Mouse (Mus musculus) ovary, adult 18-20 months (tissue): Measurements from ENCODE around the gene Trim72.
"Not testable (repeated sequence)": the region's sequence is repeated elsewhere in the genome, so short reads cannot be mapped to it uniquely, and the experiment has no call there.

Experiments
- DNase-seq: peaks from one replicate; pipeline ENCODE4 v3.0.0; 2022; ENCODE audit warnings: low spot score, mixed read lengths

Trim72 gene

GRCm38 (mm10) chr7:128009715-128010340 is 6.1 kb downstream of the Trim72 start:
- no peak for DNase-seq

- DNase-seq: no peak
Measured at GRCm38 (mm10) chr7:128012136-128012780, 8.5 kb downstream of the Trim72 start.

- DNase-seq: no peak
Measured at GRCm38 (mm10) chr7:128013116-128013515, 9.4 kb downstream of the Trim72 start.

GRCm38 (mm10) chr7:128016134-128016533 is 12.4 kb downstream of the Trim72 start:
- not testable (repeated sequence) for DNase-seq

- no peak for DNase-seq
Measured at GRCm38 (mm10) chr7:128016650-128017049, 12.9 kb downstream of the Trim72 start.

- DNase-seq: no peak
Measured at GRCm38 (mm10) chr7:128018275-128018674, 14.5 kb downstream of the Trim72 start.

GRCm38 (mm10) chr7:128019187-128019586 is 15.4 kb downstream of the Trim72 start:
- no peak for DNase-seq

GRCm38 (mm10) chr7:128022974-128023373 is 19.2 kb downstream of the Trim72 start:
- DNase-seq: no peak

- DNase-seq: no peak
Measured at GRCm38 (mm10) chr7:128023565-128023964, 19.8 kb downstream of the Trim72 start.

GRCm38 (mm10) chr7:128024364-128024763 is 20.6 kb downstream of the Trim72 start:
- no peak for DNase-seq

GRCm38 (mm10) chr7:128024932-128025331 is 21.2 kb downstream of the Trim72 start:
- no peak for DNase-seq

- DNase-seq: no peak
Measured at GRCm38 (mm10) chr7:128025381-128025780, 21.6 kb downstream of the Trim72 start.

GRCm38 (mm10) chr7:128031403-128031976 is 27.7 kb downstream of the Trim72 start:
- DNase-seq: no peak

GRCm38 (mm10) chr7:128032290-128032988 is 28.7 kb downstream of the Trim72 start:
- peak; percentile 16 for DNase-seq

GRCm38 (mm10) chr7:128032989-128033293 is 29.2 kb downstream of the Trim72 start:
- no peak for DNase-seq

GRCm38 (mm10) chr7:128033616-128034015 is 29.9 kb downstream of the Trim72 start:
- DNase-seq: no peak

- not testable (repeated sequence) for DNase-seq
Measured at GRCm38 (mm10) chr7:128042161-128042820, 38.5 kb downstream of the Trim72 start.

- DNase-seq: no peak
Measured at GRCm38 (mm10) chr7:128044142-128044785, 40.5 kb downstream of the Trim72 start.

- no peak for DNase-seq
Measured at GRCm38 (mm10) chr7:128045640-128046039, 41.9 kb downstream of the Trim72 start.

- DNase-seq: no peak
Measured at GRCm38 (mm10) chr7:128048819-128049218, 45.1 kb downstream of the Trim72 start.

GRCm38 (mm10) chr7:128049254-128049653 is 45.5 kb downstream of the Trim72 start:
- DNase-seq: no peak

- DNase-seq: no peak
Measured at GRCm38 (mm10) chr7:128050739-128051138, 47.0 kb downstream of the Trim72 start.
